Mouse (Mus musculus) hindlimb bud, embryonic 11.5 days (tissue): Measurements from ENCODE around the gene Srl.
A peak's percentile ranks its signal among the peaks of the same experiment; 100 is the strongest.

Experiments used
- DNase-seq: peaks from one replicate; pipeline ENCODE4 v3.0.0-alpha.2; 2012; ENCODE audit warnings: low read depth, low spot score; ENCODE audit errors: extremely low spot score

Gene Srl

DNA sequence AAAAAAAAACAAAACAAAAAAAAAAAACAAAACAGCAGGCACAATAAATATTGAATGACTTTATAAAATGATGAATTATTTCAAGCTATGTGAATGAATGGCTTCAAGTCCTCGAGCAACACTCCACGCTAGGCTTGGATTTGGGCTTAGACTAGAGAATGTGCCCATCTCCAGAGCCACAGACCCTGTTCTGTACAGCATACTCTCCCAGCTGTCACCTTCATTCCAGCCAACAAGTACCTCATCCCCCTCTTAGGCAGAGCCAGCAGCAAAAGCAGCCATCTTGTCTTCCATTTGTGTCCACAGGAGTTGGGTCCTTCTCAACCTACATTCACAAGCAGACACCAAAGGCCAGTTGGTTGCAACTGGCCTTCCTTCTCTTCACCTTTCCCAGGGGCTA is 21.8 kb downstream of the Srl start:
- no peak for DNase-seq

DNA sequence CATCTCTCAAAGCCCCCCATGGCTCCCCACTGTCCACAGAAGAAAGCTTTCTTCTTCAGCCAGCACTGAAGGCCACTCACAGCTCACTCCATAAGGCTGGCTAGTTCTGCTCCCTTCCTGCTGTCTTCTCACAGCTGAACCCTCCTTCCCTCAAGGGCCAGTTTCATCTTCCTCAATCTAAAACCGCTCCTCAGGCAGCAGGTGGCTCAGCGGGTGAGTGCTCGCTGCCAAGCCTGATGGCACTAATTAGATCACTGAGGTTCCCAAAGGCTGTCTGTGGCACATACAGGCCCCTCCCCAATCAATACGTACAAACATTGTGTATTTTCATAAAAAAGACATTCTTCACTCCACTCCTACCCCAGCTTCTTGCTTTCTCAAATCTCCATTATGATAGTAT is 22.5 kb downstream of the Srl start:
- DNase-seq, result no peak

DNA sequence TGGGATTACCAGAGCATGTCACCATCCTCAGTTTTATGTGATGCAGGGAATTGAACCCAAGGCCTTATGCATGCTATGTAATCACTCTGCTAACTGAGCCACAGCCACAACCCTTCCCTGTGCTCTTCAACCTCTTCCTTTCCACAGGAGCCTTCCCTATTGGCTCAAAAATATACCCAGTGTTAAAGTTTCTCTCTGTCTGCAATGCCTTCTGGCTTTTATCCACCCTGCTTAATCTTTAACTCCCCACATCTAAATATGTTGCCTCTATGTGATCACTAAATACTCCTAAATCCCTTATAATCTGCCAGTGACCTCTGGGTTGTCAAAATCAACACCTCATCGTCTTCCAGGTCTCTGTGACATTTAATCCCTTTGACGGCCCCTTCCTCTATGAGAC is 23.7 kb downstream of the Srl start:
- DNase-seq, result no peak

DNA sequence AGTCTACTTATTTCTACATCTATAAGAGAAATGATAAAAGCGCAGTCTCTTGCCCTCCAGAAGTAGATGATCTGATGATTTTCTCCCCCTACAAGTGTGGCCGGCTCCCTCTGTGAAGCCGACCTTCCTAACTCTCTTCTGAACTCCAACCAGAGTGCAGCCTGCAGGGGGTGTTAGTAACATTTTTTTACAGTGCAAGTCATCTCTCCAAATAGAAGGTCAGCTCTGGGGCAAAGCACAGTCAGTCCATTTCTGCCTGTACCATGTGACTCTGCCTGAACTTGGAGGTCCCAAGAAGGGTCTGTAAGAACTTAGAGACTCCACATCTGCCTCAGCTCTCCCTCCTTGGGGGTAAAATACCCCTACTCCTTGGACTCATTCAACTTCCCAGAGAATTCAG is 27.2 kb downstream of the Srl start:
- DNase-seq, result no peak

DNA sequence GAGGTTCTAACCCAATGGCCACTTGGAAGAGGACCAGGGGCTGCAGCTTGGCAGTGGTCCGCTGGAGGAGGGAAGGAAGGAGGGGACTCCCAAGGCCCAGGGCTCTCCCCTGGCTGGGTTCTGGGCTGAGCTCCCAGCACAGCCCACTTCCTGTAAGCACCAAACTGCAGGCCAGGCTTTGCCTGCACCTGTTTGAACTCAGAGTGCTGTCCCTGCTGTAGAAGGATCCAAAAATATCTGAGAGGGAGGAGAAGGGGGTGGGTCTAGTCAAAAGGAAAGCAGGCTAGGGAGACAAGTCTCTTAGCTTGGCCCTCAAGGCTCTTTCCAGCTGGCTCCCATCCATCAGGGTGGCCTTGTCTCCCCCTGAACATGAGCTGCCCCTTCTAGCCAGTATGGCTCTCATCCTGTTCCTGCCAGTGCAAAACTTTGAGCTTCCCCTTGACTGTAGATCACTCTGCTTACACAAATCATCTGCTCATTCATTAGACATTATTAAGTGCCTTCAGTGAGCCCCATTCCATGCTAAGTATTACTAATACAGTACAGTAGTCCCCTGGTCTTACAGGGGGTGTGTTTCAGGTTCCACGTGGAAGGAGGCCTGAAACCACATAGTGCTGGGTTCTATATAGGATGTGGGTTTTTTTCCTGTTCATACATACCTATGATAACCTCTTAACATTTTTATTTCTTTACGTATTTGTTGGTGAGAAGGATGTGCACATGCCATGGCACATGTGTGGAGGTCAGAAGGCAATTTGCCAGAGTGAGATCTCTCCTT is 28.8 kb downstream of the Srl start:
- no peak for DNase-seq

DNA sequence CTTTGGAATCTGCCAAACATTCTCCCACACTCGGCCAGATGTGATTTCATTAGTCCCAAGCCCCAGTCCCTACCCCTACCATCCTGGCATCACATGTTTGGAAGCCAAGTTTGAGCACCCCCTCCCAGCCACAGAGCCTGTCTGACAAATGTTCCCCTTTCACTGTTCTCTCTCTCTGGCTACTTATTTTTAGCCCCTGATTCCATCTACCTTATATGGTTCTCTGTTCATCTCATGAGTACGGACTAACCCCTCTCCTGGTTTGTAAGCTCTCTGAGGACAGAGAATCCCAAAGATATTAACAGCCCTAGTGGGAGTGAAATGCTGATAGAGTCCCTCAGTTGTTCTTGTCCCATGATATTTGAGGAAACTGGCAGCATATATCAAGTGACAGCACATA is 30.2 kb downstream of the Srl start:
- DNase-seq, result no peak

DNA sequence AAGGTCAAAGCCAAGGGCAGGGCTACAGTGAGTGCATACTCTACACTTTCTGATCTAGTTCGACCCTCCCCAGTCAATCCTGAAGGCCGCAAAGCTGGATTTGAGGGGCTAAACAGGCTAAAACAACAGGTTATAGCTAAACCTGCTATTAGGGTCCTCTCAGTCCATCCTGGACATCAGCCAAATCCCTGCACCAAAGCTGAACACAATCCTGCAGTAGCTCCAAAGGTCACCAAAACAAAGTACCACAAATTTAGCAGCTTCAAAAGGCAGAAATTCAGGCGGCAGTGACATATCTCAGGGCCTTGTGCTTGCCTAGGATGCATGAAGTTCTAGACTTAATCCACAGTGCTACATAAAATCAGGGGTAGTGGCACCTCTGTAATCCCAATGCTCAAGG is 35.4 kb downstream of the Srl start:
- DNase-seq, result no peak

DNA sequence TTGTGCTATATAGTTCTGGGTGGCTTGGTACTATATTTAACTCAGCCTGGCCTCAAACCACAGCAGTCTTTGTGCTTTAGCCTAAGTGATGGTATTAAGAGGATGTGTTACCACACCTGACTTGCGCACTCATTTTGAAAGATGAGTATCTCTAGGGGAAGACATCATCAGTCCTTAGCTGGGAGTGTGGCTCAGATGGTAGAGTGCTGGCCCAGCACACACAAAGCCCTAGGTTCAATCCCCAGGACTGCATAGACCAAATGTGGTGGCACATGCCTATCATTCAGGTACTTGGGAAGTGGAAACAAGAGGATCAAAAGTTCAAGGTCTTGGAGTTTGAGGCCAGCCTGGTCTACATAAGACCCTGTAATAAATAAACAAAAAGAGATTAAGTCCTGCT is 38.1 kb downstream of the Srl start:
- no peak for DNase-seq

DNA sequence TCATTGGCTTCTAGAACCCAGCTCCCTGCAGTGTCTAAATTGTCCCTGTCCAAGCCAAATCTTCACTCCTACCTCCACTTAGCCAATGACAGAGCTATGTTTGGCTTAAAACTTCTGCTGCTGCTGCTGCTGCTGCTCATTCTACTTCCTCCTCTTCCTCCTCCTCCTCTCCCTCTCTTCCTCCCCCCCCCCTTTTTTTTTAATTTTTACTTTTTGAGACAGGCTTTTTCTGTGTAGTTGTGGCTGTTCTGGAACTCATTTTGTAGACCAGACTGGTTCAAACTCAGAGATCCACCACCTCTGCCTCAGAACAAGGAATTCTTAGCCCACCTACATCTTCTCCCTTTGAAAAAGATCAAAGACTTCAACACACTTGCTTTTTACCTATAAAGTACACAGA is 39.0 kb downstream of the Srl start:
- no peak for DNase-seq

DNA sequence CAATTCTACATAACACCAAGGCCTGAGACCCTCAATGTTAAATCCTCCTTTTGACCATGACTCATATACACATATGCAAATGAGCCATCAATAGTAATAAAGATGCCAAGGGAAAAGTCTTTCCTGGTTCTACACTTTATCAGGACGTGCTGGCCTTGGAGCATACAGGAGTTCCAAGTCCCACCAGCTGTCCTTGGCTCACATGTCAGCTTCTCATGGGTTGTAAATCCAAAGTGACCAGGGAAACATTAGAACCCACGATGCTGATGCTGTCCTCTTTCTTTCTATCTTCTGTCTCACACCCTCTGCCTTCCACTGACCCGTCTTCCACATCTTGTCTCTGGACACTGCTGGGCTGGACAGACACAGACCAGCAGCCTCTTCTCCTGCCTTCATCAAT is 39.9 kb downstream of the Srl start:
- no peak for DNase-seq

DNA sequence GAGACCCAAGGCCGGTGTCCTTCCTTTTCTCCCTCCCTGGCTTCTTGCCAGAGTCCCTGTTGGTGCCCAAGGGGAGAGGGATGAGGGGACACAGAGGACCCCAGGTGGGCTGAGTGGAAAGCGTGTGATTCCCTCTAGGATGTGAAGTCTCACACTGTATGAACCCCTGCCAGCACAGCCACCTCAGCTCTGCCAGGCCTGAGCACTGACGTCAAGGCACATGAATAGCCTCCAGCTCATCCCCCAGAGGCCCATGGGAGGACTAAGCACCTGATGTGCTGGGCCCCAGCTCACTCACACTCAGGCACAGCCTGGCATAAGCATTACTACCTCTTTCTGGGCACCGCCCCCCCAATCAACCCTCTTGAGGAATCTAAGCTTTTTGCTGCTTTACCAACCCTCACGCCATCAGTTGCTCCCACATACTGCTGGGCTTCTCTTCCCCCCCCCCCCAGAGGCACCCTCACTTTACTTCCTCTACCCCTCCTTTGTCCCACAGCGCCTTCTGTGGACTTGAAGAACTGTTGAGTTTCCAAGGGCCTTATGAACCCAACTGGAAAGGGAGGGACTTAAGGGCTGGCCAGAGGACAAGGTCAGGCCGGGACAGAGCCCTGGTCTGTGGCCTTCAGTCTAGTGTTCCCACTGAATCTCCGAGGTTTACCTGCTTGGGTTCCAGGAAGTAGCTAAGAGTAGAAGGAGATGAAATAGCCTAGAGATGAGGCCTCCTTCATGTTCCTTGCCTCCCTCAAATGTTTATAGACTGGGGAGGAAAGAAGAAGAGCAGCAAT is 40.8 kb downstream of the Srl start:
- no peak for DNase-seq

DNA sequence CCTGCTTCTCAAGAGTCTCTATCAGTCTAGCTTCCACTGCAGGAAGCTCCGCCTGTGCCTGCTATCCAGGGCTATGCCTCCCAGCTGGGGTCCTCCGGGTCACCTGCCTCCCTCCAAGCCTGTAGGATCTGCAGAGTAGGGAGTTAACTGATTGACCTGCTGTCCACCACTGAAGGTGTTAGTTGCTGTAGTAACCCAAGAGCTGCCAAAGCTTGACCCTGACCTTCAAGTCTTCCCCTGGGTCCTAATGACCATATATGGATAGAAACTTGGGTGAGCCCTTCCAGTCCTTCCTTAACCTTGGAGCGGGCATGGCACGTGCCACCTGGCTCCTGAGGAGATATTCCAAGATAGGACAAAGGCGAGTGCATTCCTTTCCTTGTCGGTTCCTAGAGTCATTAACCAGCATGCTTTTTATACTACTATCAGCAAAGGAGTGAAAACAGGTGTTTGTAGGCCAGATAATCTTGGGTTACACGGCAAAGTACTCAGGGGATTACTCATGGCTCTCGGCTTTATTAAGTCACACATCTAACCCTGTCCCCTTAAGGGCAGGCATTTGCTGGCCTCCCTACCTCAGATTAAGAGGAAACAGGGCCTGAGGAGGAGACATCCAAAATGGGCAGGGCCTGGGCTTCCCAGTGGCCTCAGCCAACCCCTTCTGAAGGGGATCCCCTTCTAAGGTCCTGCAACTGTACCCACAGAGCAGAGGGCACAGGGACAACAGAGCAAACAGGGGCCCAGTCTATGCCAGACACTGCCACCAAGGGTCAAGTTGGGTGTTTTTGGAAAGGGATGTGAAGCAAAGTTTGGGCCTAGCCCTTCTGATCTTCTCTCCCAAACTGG is 43.6 kb downstream of the Srl start:
- DNase-seq, result no peak

DNA sequence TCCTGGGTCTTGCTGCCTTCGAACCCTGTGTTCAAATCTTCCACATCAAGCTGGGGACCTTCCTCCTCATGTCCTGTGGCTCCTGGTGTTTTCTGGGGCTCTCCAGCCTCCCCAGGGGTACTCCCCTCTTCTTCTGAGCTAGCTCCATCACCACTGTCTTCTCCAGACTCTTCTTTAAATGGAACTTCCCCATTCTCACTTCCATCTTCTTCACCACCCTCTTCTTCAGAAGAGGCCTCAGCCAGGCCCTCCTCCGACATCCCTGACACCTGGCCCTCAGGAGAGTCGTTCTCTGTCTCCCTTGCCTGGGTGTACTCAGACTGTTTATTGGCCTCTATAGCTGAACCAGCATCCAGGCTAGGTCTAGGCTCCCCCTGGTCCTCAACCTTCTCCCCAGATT is 45.1 kb downstream of the Srl start:
- no peak for DNase-seq

DNA sequence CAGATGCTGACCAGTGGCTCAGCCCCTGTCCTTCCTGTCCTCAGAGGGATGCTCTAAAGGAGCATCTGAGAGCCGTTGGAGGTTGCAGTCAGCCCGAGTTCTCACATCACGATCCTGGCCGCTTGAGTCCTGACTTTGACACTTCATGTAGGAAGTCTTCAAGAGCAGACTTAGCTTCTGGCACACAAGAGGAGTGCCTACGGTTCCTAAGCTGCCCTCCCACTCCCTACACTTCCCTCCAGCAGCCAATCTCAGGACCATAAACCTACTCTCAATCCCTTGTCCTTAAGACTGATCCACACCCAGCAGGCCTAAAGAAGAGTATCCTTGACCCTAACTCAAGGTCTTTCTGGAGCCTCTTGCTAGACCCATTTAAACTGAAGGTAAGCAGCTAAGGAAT is 45.8 kb downstream of the Srl start:
- DNase-seq, result no peak

DNA sequence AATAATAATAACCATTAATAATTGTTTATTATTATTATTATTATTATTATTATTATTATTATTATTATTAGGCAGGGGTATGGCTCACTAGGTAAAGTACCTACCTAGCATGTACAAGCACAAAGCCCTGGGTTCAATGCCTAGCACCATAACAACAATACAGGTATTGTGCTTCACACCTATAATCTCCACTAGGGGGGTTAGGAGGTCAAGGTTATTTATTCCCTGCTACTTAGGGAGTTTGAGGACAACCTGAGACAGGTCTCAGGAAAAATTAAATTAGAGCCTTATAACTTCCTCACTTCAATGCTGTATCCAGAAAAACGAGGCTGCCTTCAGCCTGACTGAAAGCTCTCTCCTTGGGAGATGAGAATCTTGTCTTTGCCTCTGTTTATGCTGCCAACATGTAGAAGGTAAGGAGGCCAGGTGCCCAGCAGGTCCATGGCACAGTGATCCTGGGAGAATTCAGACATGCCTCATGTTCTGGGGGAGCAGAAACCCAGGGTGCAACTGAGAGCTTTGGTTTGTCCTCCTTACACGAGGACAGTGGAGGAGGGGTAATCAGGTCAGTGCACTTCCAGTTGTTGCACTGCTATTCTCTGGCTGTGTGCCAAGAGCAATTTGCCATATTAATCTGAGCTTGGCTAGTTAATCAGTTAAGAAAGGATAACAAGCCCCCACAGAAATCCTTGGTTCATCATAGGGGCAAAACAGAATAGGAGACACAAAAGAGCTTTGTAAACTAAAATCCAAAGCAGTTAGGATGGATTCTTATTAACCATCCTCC is 48.6 kb downstream of the Srl start:
- no peak for DNase-seq

DNA sequence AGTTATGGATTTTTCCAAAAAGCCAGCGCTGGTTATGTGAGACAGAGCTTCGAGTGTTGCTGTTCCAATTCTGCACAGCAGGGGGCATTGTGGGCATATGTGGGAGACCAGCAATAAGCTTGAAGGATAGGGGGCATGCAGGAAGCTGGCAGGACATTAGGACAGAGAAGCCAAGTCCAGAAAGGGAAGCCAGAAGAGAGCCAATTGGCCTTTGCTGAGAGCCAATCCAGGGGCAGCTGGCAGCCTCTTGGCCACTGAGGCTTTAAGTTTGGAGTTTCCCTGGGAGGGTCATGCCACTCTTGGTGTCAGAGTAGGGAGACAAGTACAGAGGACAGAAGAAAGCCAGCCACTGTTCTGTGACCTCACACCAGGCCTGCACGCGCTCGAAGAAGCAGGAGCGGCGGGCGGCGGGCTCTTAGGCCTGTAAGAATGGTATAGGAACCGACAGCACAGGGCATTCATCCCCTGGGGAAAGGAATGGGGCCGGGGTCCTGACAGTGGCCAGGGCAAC is 52.4 kb downstream of the Srl start:
- DNase-seq, result peak; percentile 58

DNA sequence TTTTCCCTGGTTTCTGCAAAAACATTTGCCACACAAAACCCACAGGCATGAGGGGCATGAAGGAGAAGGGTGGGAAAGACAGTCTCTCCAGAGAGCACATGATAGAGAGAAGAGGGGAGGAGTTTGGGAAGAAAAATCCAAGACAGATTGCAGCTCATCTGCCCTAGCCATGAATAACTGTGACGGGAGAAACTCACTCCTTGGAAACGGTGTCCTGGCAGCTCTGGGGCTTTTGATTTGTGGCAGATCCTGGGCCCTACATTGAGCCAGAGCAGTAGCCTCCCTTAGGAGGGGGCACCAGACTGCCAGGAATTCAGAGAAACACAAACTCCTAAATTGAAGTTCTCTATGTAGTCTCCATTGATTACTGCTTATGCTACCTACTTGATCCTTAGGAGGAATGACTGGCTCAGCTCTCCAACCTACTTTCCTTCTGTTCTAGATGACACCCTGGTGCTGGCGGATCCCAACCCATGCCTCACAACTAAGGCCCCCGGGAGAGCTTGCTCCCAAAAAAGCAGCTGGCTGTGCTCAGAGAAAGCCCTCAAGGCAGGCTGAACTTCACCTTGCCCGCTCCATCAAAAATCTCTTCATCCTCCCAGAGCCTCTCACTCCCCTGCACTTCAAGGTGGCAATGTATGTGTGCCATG is 60.9 kb downstream of the Srl start:
- no peak for DNase-seq

DNA sequence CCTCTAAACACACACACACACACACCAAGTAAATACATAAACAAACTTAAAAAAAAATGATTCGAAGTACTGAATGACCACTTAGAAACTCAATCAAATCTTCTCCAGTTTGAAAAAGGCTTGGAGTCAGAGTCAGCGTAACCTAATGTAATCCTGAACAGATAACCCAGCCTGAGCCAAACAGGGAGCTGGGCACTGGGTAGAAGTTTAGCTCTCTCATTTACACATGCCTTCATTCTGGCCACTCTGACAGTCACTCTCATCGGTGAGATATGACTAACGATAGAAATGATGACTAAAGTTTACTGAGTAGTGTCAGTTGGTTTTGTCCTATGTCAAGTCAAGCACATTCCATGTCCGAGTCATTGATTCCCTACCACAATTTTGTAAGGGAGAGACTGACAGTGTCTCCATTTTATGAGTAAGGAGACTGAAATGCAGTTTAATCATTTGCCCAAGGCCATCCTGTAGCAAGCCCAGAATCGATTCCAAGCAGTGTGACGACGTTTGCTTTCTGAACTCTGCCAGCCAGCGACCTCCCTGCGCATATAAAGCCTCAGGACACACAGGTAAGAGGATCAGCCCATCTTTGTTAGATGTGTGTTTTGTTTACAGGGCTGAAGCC is 63.9 kb downstream of the Srl start:
- no peak for DNase-seq

DNA sequence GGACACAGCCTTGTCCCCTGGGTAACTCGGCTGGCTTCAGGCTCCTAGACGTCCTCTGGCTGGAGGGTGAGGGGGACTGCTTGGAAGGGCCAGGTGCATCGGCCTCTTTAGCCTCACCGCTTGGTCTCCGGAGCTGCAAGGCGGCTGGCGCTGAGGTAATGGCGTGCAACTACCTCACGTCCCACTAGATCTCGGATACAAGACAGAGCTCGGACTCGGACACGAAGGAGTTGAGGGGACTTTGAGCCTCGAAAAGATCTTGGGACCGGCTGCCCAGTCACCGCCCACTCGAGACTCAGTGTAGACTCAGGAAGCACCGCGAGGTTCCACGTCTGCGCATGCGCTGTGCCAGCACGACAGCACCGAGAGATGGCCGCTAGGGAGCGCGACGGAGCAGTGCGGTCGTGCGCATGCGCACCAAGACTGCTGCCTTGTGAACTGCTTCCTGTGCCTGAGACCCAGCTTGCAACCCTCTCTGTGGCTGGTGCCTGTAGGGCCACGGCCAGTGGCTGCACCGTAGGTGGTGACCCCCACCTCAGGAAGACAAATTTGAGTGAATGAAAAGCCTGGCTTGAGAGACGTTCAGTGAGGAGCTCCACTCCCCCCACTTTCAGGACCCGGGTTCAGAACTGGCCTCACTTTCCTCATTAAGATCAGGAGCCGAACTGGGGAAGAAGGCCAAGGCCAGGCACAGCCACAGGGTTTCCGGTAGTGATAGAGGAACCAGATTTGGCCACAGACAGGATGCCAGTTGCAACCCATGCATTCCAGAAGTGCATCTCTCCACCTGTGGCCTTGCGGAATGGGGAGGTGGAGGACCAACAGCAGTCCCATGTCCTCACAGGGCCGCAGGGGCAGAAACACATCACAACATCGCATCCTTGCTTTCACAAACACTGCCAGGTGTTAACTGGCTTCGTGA is 66.5 kb downstream of the Srl start:
- DNase-seq, result peak; percentile 90
